Mouse (Mus musculus) cerebellum, postnatal 25 days (tissue): ENCODE data around the gene Kirrel3.

Experiments used
- DNase-seq, 2 experiments: peaks; one replicate each; pipeline ENCODE4 v3.0.0; 2021; ENCODE audit warnings: mixed read lengths in 2 of 2

The Kirrel3 gene

GRCm38 (mm10) chr9:34992201-34992600 is 506.5 kb downstream of the Kirrel3 start:
- DNase-seq = no peak

- DNase-seq = peak; percentile 91 to 95
Measured at GRCm38 (mm10) chr9:34993467-34994211, 507.9 kb downstream of the Kirrel3 start.

GRCm38 (mm10) chr9:34995078-34995477 is 509.4 kb downstream of the Kirrel3 start:
- DNase-seq = no peak

- no peak for DNase-seq
Measured at GRCm38 (mm10) chr9:34995660-34996378, 510.1 kb downstream of the Kirrel3 start.

- no peak for DNase-seq
Measured at GRCm38 (mm10) chr9:34997880-34998865, 512.5 kb downstream of the Kirrel3 start.

GRCm38 (mm10) chr9:35004113-35004512 is 518.4 kb downstream of the Kirrel3 start:
- no peak for DNase-seq

GRCm38 (mm10) chr9:35007697-35008341 is 522.1 kb downstream of the Kirrel3 start:
- peak in 1 of 2 experiments; percentile 37 for DNase-seq

GRCm38 (mm10) chr9:35016762-35017161 is 531.1 kb downstream of the Kirrel3 start:
- DNase-seq = peak; percentile 61 to 69

GRCm38 (mm10) chr9:35017563-35017962 is 531.9 kb downstream of the Kirrel3 start:
- peak; percentile 63 to 70 for DNase-seq

- peak in 1 of 2 experiments; percentile 37 for DNase-seq
Measured at GRCm38 (mm10) chr9:35018056-35018455, 532.4 kb downstream of the Kirrel3 start.

GRCm38 (mm10) chr9:35019372-35019771 is 533.7 kb downstream of the Kirrel3 start:
- DNase-seq = peak; percentile 76 to 86

GRCm38 (mm10) chr9:35020015-35020653 is 534.4 kb downstream of the Kirrel3 start:
- DNase-seq = peak in 1 of 2 experiments; percentile 44

- DNase-seq = peak in 1 of 2 experiments; percentile 42
Measured at GRCm38 (mm10) chr9:35021744-35022143, 536.0 kb downstream of the Kirrel3 start.

GRCm38 (mm10) chr9:35024591-35025496 is 539.1 kb downstream of the Kirrel3 start:
- no peak for DNase-seq

GRCm38 (mm10) chr9:35026311-35026710 is 540.6 kb downstream of the Kirrel3 start:
- DNase-seq = no peak

GRCm38 (mm10) chr9:35026897-35027311 is 541.2 kb downstream of the Kirrel3 start:
- no peak for DNase-seq

- peak in 1 of 2 experiments; percentile 46 for DNase-seq
Measured at GRCm38 (mm10) chr9:35027382-35027997, 541.8 kb downstream of the Kirrel3 start.

- DNase-seq = no peak
Measured at GRCm38 (mm10) chr9:35030823-35031222, 545.1 kb downstream of the Kirrel3 start.

GRCm38 (mm10) chr9:35032457-35032856 is 546.8 kb downstream of the Kirrel3 start:
- DNase-seq = peak; percentile 28 to 40

- DNase-seq = no peak
Measured at GRCm38 (mm10) chr9:35035074-35035473, 549.4 kb downstream of the Kirrel3 start.
